Mouse (Mus musculus): ENCODE data around the gene Nck2. TPM values are rescaled to one million over a fixed set of nuclear protein-coding genes. Genes with fewer than 3 reads are reported as not detected.

The Nck2 gene
- polyA plus RNA-seq, 1 experiment from 2014 or later, result 41.4 TPM

- Histone ChIP-seq H3K27ac (replicated peaks) (no peak overlapping the region), H3K4me2 (replicated peaks; ENCODE audit: low read depth) (no peak overlapping the region), H3K4me3 (ENCODE audit: low read depth, low read length) (no peak overlapping the region), H3K9me3 (ENCODE audit: control insufficient read depth, low read length) (no peaks in the 10 kb centered on the region), H3K36me3 (ENCODE audit: control insufficient read depth, insufficient read depth, low read length) (no peaks in the 10 kb centered on the region), H3K27me3 (ENCODE audit: control insufficient read depth, insufficient read depth, low read length) (no peaks in the 10 kb centered on the region), H3K9ac (ENCODE audit: low read length) (no peak overlapping the region), H3K4me1 (replicated peaks; ENCODE audit: control insufficient read depth, insufficient read depth) (peaks cover 2% of the 10 kb centered on the region; the same call in 1 of the 2 replicates)
- WGBS, result 22% methylated on average over 4 of the region's 4 CpGs
- TF ChIP-seq EP300 (optimal IDR thresholded peaks at IDR 0.05), result no peak
- no peak for TF ChIP-seq CTCF (IDR thresholded peaks at IDR 0.05; ENCODE audit: low read depth)
- DNase-seq (ENCODE audit: low spot score), result no peak
- no peak for ATAC-seq (ENCODE audit: low FRiP score, low TSS enrichment)
Observed at GRCm38 (mm10) chr1:43504235-43504634, 59.9 kb downstream of the Nck2 start.

GRCm38 (mm10) chr1:43506638-43507037 lies 62.3 kb downstream of the Nck2 start:
- H3K36me3 ChIP-seq (ENCODE audit: control insufficient read depth, insufficient read depth, low read length), result peaks cover 1% of the 10 kb centered on the region; the same call in 1 of the 2 replicates
- no peaks in the 10 kb centered on the region for H3K27me3 ChIP-seq (ENCODE audit: control insufficient read depth, insufficient read depth, low read length)
- no peak overlapping the region for H3K4me2 ChIP-seq (replicated peaks; ENCODE audit: low read depth)
- WGBS, result 70% methylated on average over 3 of the region's 3 CpGs
- H3K9ac ChIP-seq (ENCODE audit: low read length), result no peak overlapping the region
- no peak for TF ChIP-seq EP300 (optimal IDR thresholded peaks at IDR 0.05)
- TF ChIP-seq CTCF (IDR thresholded peaks at IDR 0.05; ENCODE audit: low read depth), result no peak
- 0 out of 2 replicates have a peak overlapping the region, but pooled peaks have one; percentile 18 for H3K27ac ChIP-seq (replicated peaks)
- H3K4me1 ChIP-seq (replicated peaks; ENCODE audit: control insufficient read depth, insufficient read depth), result peaks cover 2% of the 10 kb centered on the region; the same call in 1 of the 2 replicates
- DNase-seq (ENCODE audit: low spot score) (no peak), ATAC-seq (ENCODE audit: low FRiP score, low TSS enrichment) (no peak)
- H3K4me3 ChIP-seq (ENCODE audit: low read depth, low read length), result no peak overlapping the region
- no peaks in the 10 kb centered on the region for H3K9me3 ChIP-seq (ENCODE audit: control insufficient read depth, low read length)

- ATAC-seq (ENCODE audit: low FRiP score, low TSS enrichment), result no peak
- TF ChIP-seq CTCF (IDR thresholded peaks at IDR 0.05; ENCODE audit: low read depth) (no peak), EP300 (optimal IDR thresholded peaks at IDR 0.05) (no peak)
- Histone ChIP-seq H3K4me1 (replicated peaks; ENCODE audit: control insufficient read depth, insufficient read depth) (peaks cover 2% of the 10 kb centered on the region; the same call in 1 of the 2 replicates), H3K9ac (ENCODE audit: low read length) (no peak overlapping the region), H3K27ac (replicated peaks) (no peak overlapping the region), H3K9me3 (ENCODE audit: control insufficient read depth, low read length) (no peaks in the 10 kb centered on the region), H3K36me3 (ENCODE audit: control insufficient read depth, insufficient read depth, low read length) (peaks cover 5% of the 10 kb centered on the region; the same call in 1 of the 2 replicates), H3K4me2 (replicated peaks; ENCODE audit: low read depth) (no peak overlapping the region), H3K4me3 (ENCODE audit: low read depth, low read length) (no peak overlapping the region), H3K27me3 (ENCODE audit: control insufficient read depth, insufficient read depth, low read length) (no peaks in the 10 kb centered on the region)
- 68% methylated on average over 1 of the region's 1 CpGs for WGBS
- no peak for DNase-seq (ENCODE audit: low spot score)
Observed at GRCm38 (mm10) chr1:43507809-43508208, 63.4 kb downstream of the Nck2 start.

GRCm38 (mm10) chr1:43511256-43511655 lies 66.9 kb downstream of the Nck2 start:
- Histone ChIP-seq H3K4me1 (replicated peaks; ENCODE audit: control insufficient read depth, insufficient read depth) (no peaks in the 10 kb centered on the region; the same call in 1 of the 2 replicates), H3K9ac (ENCODE audit: low read length) (no peak overlapping the region), H3K36me3 (ENCODE audit: control insufficient read depth, insufficient read depth, low read length) (peaks cover 8% of the 10 kb centered on the region), H3K27me3 (ENCODE audit: control insufficient read depth, insufficient read depth, low read length) (no peaks in the 10 kb centered on the region), H3K4me2 (replicated peaks; ENCODE audit: low read depth) (no peak overlapping the region), H3K4me3 (ENCODE audit: low read depth, low read length) (no peak overlapping the region), H3K27ac (replicated peaks) (no peak overlapping the region), H3K9me3 (ENCODE audit: control insufficient read depth, low read length) (no peaks in the 10 kb centered on the region)
- DNase-seq (ENCODE audit: low spot score), result no peak
- WGBS, result 87% methylated on average over 12 of the region's 12 CpGs
- TF ChIP-seq EP300 (optimal IDR thresholded peaks at IDR 0.05), result no peak
- peak; percentile 40 for TF ChIP-seq CTCF (IDR thresholded peaks at IDR 0.05; ENCODE audit: low read depth)
- no peak for ATAC-seq (ENCODE audit: low FRiP score, low TSS enrichment)

- H3K4me2 ChIP-seq (replicated peaks; ENCODE audit: low read depth), result no peak overlapping the region
- WGBS, result 90% methylated on average over 8 of the region's 8 CpGs
- ATAC-seq (ENCODE audit: low FRiP score, low TSS enrichment) (no peak), DNase-seq (ENCODE audit: low spot score) (no peak)
- no peak overlapping the region for H3K9ac ChIP-seq (ENCODE audit: low read length)
- H3K27ac ChIP-seq (replicated peaks), result no peak overlapping the region
- H3K4me3 ChIP-seq (ENCODE audit: low read depth, low read length), result no peak overlapping the region
- H3K4me1 ChIP-seq (replicated peaks; ENCODE audit: control insufficient read depth, insufficient read depth), result no peaks in the 10 kb centered on the region
- no peaks in the 10 kb centered on the region for H3K9me3 ChIP-seq (ENCODE audit: control insufficient read depth, low read length)
- TF ChIP-seq EP300 (optimal IDR thresholded peaks at IDR 0.05) (no peak), CTCF (IDR thresholded peaks at IDR 0.05; ENCODE audit: low read depth) (no peak)
- no peaks in the 10 kb centered on the region for H3K27me3 ChIP-seq (ENCODE audit: control insufficient read depth, insufficient read depth, low read length)
- peaks cover 8% of the 10 kb centered on the region for H3K36me3 ChIP-seq (ENCODE audit: control insufficient read depth, insufficient read depth, low read length)
Observed at GRCm38 (mm10) chr1:43511667-43512066, 67.3 kb downstream of the Nck2 start.

GRCm38 (mm10) chr1:43517405-43517804 lies 73.0 kb downstream of the Nck2 start:
- no peak for ATAC-seq (ENCODE audit: low FRiP score, low TSS enrichment)
- no peak overlapping the region for H3K9ac ChIP-seq (ENCODE audit: low read length)
- WGBS, result 100% methylated on average over 3 of the region's 3 CpGs
- H3K27me3 ChIP-seq (ENCODE audit: control insufficient read depth, insufficient read depth, low read length), result no peaks in the 10 kb centered on the region
- peak overlapping the region; percentile 65 for H3K27ac ChIP-seq (replicated peaks)
- H3K36me3 ChIP-seq (ENCODE audit: control insufficient read depth, insufficient read depth, low read length), result peaks cover 3% of the 10 kb centered on the region; the same call in 1 of the 2 replicates
- H3K9me3 ChIP-seq (ENCODE audit: control insufficient read depth, low read length), result no peaks in the 10 kb centered on the region
- no peak overlapping the region for H3K4me2 ChIP-seq (replicated peaks; ENCODE audit: low read depth)
- no peaks in the 10 kb centered on the region for H3K4me1 ChIP-seq (replicated peaks; ENCODE audit: control insufficient read depth, insufficient read depth)
- TF ChIP-seq EP300 (optimal IDR thresholded peaks at IDR 0.05) (no peak), CTCF (IDR thresholded peaks at IDR 0.05; ENCODE audit: low read depth) (no peak)
- DNase-seq (ENCODE audit: low spot score), result no peak
- no peak overlapping the region for H3K4me3 ChIP-seq (ENCODE audit: low read depth, low read length)

Measured in stomach, postnatal 0 days (tissue).